Mouse (Mus musculus) lung, adult 18-20 months (tissue): ENCODE results near the gene C2cd4c.

Experiments used
- DNase-seq, 2 experiments: peaks; one replicate each; pipeline ENCODE4 v3.0.0; 2022; ENCODE audit warnings: mixed read lengths in 2 of 2

C2cd4c gene

GRCm38 (mm10) chr10:79613578-79614304 lies at the start of gene C2cd4c:
C2cd4c (minus strand) TSS chr10:79614025.
- peak; percentile 75 to 77 for DNase-seq

DNA sequence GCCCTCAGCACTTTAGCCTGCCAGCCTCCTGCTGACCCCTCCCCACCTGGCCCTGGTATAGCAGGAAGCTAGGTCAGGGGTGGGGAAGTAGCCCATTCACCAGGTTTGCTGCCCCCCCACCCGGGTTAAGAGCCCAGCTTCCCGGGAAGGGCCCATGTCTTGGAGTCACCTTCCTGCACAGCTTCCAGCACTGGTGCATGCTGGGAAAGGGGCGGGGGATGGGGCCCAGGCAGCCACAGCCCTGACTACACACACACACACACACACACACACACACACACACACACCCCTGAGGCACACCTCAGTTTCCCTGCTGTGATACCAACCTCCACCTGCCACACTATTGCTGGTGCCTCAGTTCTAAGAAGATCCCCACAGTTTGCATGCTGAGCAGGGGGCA lies 48.0 kb upstream of the C2cd4c start:
- no peak for DNase-seq

DNA sequence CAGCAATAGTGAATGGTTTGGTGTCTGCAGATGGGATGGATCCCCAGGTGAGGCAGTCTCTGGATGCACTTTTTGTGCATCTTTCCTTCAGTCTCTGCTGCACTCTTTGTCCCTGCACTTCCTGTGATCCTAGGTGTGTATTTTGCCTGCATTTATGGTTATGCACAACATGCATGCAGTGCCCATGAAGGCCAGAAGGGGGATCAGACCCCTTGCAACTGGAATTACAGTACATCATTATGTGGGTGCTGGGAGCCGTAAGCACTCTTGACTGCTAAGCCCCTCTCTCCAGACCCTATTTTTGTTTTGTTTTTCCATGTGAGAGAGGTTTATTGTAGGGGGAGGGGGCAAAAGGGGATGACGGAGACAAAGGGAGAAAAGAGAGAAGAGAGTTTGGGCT lies 46.5 kb upstream of the C2cd4c start:
- DNase-seq = no peak

- no peak for DNase-seq
Observed at GRCm38 (mm10) chr10:79658829-79659228, 45.0 kb upstream of the C2cd4c start.

GRCm38 (mm10) chr10:79654946-79655395 lies 41.1 kb upstream of the C2cd4c start:
- no peak for DNase-seq

- no peak for DNase-seq
Observed at GRCm38 (mm10) chr10:79652789-79653188, 39.0 kb upstream of the C2cd4c start.

DNA sequence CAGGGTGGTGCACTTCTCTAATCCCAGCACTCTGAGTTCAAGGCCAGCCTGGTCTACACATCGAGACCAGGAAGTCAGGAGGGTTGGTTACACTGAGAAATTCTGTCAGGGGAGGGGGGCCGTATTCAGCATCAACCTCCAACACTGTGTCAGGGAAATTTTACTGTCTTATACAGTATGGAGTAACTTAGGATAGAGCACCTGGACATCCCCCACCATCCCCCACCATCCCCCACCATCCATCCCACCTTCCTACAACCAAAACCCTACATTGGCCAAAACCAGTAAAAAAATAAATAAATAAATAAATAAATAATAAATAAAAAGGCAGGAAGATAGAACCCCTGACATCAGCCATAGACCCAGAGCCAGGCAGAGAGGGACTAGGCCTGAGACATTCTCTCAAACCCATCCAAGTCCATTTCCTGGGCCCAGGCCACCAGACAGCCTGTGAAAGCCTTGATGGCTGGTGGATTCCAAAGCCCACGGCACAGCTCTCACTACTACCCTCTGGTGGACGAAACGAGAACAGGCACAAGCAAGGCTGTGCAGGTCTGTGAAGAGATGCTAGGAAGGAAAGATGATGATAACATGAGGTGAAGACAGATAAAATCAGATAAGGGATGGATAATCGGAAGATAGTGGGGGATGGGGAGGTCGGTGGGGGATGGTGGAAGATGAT lies 35.4 kb upstream of the C2cd4c start:
- DNase-seq = peak; percentile 49 to 58

DNA sequence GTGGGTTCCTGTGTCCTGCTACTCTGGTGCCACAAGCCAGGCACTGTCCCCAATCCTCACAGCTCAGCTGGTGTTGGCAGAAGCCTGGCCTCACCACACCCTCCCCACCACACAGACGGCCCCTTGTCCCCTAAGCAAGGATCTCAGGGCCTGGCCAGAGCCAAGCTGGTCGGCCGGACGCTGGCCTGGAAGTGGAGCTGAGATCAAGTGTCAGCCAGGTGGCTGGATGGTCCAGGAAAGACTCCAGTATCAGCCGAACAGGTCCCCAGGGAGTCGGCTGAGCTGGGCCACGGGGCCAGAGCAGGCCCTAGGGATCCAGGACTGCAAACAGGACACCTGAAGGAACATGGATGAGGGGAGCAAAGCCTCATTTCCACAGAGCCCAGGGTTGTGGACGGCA lies 31.9 kb upstream of the C2cd4c start, which contains the start of gene Odf3l2:
Gene Odf3l2, minus strand, starts transcription at position 28 of the 400 bp plus-strand sequence.
- no peak for DNase-seq

- peak in 1 of 2 experiments; percentile 15 for DNase-seq
Observed at GRCm38 (mm10) chr10:79638486-79639204, 24.8 kb upstream of the C2cd4c start.

DNA sequence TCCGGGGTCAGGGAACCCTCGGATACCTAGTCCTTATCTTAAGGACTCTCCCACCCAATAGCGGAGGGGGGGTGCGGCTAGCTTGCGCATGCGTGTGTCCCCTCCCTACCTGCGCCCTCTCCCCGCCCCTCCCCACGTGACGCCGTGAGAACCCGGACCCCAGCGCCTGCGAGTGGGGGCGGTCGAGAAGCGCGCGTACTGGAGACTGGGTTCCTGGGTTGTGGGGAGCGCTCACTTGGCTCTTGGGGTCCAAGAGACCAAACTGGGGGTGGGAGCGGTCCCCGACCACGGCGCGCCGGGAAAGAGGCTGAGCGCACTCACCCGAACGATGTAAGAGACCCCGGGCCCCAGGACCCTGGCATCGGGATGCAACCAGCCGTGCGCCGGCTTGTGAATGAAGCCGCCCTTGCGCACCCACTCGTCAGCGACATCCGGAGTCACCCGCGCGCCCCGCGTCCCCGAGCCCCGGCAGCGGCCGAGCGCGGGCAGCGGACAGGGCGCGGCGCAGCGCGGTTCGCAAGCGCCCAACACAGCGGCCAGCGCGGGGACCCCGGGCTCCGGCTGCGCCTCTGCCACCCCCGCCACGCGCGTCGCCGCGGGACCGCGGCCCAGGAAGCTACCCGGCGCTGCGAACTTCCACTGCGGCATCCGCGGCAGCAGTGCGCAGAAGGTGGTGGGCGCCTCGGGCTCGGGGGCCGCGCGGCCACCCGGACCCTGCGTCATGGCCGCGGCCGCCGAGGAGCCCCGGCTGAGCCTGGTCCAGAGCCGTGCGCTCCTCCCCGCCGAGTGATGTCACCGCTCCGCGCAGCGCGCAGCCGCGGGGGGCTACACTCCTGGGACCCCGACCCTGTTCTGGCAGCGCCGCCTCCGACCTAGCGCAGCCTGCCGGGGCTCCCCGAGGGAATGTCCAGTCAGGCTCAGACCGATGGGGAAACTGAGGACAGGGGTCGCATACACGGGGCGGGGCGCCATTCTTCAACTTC lies 23.6 kb upstream of the C2cd4c start, which contains the start of gene Shc2:
Gene Shc2, minus strand, starts transcription at position 791 of the 983 bp plus-strand sequence.
- DNase-seq = no peak

GRCm38 (mm10) chr10:79636287-79636686 lies 22.5 kb upstream of the C2cd4c start:
- DNase-seq = no peak

- DNase-seq = no peak
Observed at GRCm38 (mm10) chr10:79633006-79633777, 19.4 kb upstream of the C2cd4c start.

DNA sequence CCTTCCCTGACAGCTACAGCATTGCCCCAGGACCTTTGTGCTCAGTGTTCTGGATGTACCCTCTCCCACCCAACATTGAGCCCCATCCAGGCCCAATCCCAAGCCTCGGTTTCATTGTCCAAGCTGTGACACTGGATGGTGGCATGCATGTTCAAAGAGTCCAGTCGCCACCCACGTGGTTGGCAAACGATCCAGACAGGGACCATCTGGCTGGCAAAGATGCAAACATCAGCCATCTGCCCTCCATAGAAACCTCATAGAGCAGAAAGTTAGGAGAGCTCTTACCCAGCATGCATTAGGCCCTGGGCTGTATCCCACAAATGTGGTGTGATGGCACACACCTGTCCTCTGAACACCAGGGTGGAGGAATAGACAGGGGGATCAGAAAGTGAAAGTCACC lies 17.6 kb upstream of the C2cd4c start:
- no peak for DNase-seq

DNA sequence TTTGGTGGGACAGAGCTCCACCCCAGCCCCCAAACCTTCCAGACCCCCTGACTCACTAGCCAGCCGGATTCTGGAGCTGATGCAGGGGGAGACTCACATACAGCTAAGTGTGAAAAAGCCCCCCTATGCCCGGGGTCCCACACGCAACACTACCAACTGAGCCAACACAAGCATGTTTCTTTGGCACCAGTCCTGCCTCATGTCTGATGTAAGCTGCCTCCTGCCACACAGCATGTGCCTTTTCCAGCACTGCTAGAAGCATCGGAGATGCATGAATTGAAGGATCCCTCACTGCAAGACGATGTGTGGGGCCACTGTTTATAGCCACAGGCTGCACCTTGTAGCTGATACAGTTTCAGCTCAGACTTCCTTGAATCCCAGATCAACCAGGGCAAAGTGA lies 14.6 kb upstream of the C2cd4c start:
- no peak for DNase-seq

GRCm38 (mm10) chr10:79626156-79626555 lies 12.3 kb upstream of the C2cd4c start:
- no peak for DNase-seq

DNA sequence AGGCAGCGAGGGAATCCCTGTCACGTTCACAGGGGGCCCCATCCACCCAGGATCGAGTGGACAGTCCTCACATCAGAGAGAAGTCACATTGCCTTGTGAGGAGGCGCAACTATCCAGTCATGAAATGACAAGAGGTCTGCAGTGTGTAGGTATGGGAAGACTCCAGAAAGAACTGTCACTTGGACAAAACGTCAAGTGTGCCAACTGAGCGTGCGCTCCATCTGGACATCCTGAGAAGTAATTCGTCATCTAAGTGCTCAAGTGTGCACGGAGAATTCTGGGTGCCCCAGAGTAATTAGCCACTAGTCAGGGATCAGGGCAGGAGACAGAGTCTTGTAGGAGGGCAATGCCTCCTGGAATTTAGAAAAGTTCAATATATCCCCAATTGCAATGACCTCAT lies 11.6 kb upstream of the C2cd4c start:
- no peak for DNase-seq

- DNase-seq = no peak
Observed at GRCm38 (mm10) chr10:79623950-79624349, 10.1 kb upstream of the C2cd4c start.

- no peak for DNase-seq
Observed at GRCm38 (mm10) chr10:79616376-79616775, 2.6 kb upstream of the C2cd4c start.

DNA sequence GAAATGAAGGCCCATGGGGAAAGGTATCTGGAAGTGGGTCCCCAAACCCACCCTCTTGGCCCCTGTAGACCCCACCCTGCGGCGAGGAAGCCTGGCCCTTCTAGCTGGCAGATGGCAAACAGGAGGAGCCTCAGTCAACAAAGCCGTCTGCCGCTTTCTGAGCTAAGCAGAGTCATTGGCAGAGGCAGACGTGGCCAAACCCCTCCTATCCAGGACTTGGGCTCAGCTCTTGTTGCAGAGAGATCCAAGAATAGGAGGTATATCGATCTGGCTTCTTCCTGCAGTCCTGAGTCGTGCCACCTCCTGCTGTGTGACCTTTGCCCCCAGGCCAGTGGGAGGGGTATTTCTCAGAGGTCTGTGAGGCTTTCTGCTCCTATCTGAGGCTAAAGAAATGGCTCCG lies 2.0 kb upstream of the C2cd4c start:
- DNase-seq = no peak

DNA sequence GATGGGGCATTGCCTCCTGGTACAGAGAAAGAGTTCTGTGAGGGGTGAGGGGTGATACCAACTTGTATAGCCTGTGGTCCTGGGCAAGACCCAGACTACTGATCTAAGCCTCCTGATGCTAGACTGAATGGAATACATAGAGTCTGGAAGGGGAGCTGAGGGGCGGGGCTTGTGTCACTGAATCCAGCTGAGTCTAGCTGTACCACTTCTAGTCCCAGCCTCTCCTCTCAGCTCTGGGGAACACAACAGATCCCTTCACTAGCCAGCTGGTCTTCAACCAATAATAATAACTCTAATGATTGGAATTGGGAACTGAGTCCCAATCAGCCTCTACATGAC lies 449 bp upstream of the C2cd4c start:
- DNase-seq = no peak
